Mouse (Mus musculus) Patski (cell line): ENCODE data around the gene Dok7. TPM values are rescaled to one million over a fixed set of nuclear protein-coding genes. Genes with fewer than 3 reads are reported as not detected.
A peak's percentile ranks its signal among the peaks of the same experiment; 100 is the strongest.

Experiments used
- ATAC-seq: fragments of 100-300 bp; one replicate; pipeline ENCODE4 v1.8.0; 2021
- CTCF ChIA-PET: fragments of 350-600 bp; sonication (Branson Sonifier 250); formaldehyde crosslinking; loops from one replicate; lab custom pipeline; 2022; ENCODE audit warnings: inconsistent platforms; lab: Charles Lee
- POLR2A ChIA-PET: fragments of 350-600 bp; sonication (Branson Sonifier 250); formaldehyde crosslinking; loops from one replicate; lab custom pipeline; 2022; ENCODE audit warnings: antibody characterized with exemption, inconsistent platforms; lab: Charles Lee
- DNase-seq: peaks from one replicate; pipeline ENCODE4 v3.0.0-alpha.2; 2011; ENCODE audit warnings: low read depth, low spot score
- H3K27me3 ChIP-seq: fragments of 371-371 bp; one replicate; pipeline ENCODE4 v1.5.1; 2021
- CTCF ChIP-seq: fragments of 100-300 bp; IDR thresholded peaks from one replicate; pipeline ENCODE4 v1.5.1; 2021
- in situ Hi-C: fragments of 300-500 bp; cut with MboI; formaldehyde crosslinking; loops from 3 replicates; pipeline ENCODE4 v1.11.1; 2018; ENCODE audit warnings: low pct_unique_long_range_greater_than_20kb, mixed read lengths
- polyA plus RNA-seq: library from polyadenylated mRNA; unstranded; gene quantifications from one replicate; pipeline ENCODE4 v1.2.3, GENCODE M21; 2021

The Dok7 gene
- polyA plus RNA-seq = 1.7 TPM

DNA sequence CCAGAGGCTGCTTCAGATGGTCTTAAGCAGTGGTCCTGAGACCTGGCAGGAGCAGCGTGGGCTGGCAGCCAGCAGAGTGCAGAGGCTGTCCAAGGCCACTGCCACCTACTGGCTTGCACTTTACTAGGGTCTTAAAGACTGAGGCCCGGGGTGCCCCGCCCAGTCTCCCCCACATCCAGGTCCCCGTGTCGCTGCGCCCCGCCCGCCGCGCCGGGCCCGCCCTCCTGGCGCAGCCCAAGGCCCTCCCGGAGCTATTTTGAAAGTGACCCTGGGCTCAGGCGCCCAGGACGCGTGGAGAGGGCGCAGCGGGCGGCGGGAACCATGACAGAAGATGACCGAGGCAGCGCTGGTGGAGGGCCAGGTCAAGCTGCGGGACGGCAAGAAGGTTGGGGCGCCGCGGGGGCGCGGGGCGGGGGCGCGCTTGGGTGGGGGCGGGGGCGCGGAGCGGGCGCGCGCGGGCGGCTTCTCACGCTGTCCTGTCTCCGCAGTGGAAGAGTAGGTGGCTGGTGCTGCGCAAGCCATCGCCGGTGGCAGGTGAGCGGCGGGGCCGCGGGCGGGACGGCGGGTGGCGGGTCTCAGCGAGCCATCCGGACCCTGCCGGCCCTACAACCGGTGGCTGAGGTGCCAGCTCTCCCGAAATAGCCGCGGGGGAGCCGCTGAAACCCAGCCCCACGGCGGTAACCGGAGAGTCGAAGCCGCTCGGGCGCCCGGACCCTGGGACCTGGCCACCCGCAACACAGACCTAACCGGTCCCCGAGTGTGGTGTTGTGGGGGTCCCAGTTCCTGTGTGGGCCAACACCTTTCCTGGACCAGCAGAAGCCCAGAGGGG is at the start of gene Dok7:
Dok7 (plus strand) TSS at position 163 of the 829 bp plus-strand sequence.
- ChIA-PET CTCF (interaction anchor here (1.2 kb wide), 1 partner anchor 16 kb away, joined by 3 read pairs; no protein-coding TSS in a partner anchor), POLR2A (no interaction called here)
- H3K27me3 ChIP-seq = no peaks in the 10 kb centered on the region
- no peak for TF ChIP-seq CTCF
- DNase-seq (no peak), ATAC-seq (peak; percentile 48)
- in situ Hi-C loops = no loop called here

DNA sequence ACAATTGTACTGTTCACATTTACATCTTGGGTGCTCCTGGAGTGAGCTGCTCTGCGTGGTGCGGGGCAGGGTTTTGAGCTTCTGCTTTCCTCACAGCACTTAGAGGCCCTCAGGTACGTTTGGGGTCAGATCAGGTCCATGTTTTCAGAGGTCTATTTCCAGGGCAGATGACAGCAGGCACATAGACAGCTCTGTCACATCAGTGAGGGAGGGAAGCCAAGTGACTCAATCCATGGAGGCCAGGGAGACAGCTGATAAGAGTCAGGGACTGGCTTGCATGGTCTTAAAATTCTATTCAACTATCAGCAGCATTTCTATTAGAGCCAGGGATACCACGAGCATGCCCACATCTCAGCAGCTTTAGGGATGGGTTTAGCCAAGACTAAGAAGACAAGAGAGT is 47.4 kb upstream of the Dok7 start:
- no peak for ATAC-seq
- H3K27me3 ChIP-seq = no peaks in the 10 kb centered on the region
- in situ Hi-C loops = no loop called here
- ChIA-PET POLR2A (no interaction called here), CTCF (interaction anchor here (1.4 to 1.8 kb wide), 2 partner anchors 14 to 23 kb away, joined by 5 to 6 read pairs; no protein-coding TSS in a partner anchor)
- no peak for DNase-seq
- no peak for TF ChIP-seq CTCF

- no peaks in the 10 kb centered on the region for H3K27me3 ChIP-seq
- CTCF ChIA-PET = interaction anchor here (1.0 to 1.1 kb wide), 3 partner anchors 9 to 24 kb away, joined by 3 read pairs; no protein-coding TSS in a partner anchor
- DNase-seq = no peak
- ATAC-seq = no peak
- in situ Hi-C loops = no loop called here
- TF ChIP-seq CTCF = no peak
- POLR2A ChIA-PET = interaction anchor here (1.4 kb wide), 1 partner anchor 9 kb away, joined by 3 read pairs; no protein-coding TSS in a partner anchor
Observed at GRCm38 (mm10) chr5:35010656-35011055, 45.9 kb upstream of the Dok7 start.

DNA sequence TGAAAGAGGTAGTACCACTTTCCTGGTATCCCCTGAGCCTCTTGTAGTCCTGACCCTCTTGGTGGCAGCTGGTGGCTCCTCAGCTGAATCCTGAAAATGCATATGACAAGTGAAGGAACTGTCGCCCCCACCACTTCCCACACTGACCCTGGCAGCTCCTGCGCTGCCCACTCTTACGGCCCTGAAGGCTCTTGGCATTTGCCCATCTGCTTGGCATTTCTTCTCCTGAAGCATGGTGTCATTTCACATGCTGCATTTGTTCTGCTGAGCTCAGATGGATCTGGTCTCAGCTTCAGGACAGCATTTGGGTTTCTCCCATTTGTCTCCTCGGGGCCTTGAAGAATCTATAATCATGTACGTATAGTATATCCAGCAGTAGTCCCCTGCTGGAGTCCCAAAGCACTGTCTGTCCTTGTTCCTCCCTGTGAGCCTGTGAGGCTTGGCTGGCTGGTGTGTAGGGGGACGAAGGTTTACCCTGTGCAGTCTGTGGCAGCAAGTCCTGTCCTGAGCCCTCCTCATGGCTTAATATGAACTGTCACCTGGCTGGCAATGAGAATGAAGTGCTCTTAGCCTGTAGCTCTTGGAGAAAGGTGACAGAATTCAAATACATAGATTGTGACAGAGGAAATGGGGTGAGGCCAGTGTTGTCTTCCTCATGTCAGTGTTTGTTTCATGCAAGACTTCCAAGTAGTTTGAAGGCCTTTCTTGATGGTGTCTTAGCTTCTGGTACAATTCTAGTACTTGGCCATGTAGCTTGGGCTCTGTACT is 45.2 kb upstream of the Dok7 start:
- in situ Hi-C loops = no loop called here
- ATAC-seq (no peak), DNase-seq (no peak)
- ChIA-PET POLR2A (interaction anchor here (1.2 to 1.4 kb wide), 2 partner anchors 8 to 18 kb away, joined by 3 to 5 read pairs; no protein-coding TSS in a partner anchor), CTCF (interaction anchor here (1.1 kb wide), 1 partner anchor 21 kb away, joined by 3 read pairs; no protein-coding TSS in a partner anchor)
- no peak for TF ChIP-seq CTCF
- H3K27me3 ChIP-seq = no peaks in the 10 kb centered on the region

- TF ChIP-seq CTCF = no peak
- ChIA-PET POLR2A (no interaction called here), CTCF (no interaction called here)
- in situ Hi-C loops = no loop called here
- ATAC-seq = no peak
- H3K27me3 ChIP-seq = no peaks in the 10 kb centered on the region
- no peak for DNase-seq
Observed at GRCm38 (mm10) chr5:35014036-35014435, 42.5 kb upstream of the Dok7 start.

- DNase-seq (peak; percentile 75), ATAC-seq (peak; percentile 55)
- no peak for TF ChIP-seq CTCF
- ChIA-PET POLR2A (interaction anchor here (0.6 to 1.5 kb wide), 3 partner anchors 8 to 1483 kb away, joined by 3 read pairs; no protein-coding TSS in a partner anchor), CTCF (interaction anchor here (1.2 to 3.8 kb wide), 7 partner anchors 10 to 106 kb away, joined by 3 to 17 read pairs (median 4); partner anchors contain the start of gene Hgfac)
- H3K27me3 ChIP-seq = no peaks in the 10 kb centered on the region
- in situ Hi-C loops = loop anchor here (5.0 kb wide), 1 partner anchor 32 kb away; no protein-coding TSS in a partner anchor
Observed at GRCm38 (mm10) chr5:35019673-35020300, 36.8 kb upstream of the Dok7 start.

GRCm38 (mm10) chr5:35020410-35021241 is 35.9 kb upstream of the Dok7 start:
- ChIA-PET POLR2A (interaction anchor here (0.7 to 1.5 kb wide), 3 partner anchors 9 to 84 kb away, joined by 3 to 5 read pairs (median 3); no protein-coding TSS in a partner anchor), CTCF (interaction anchor here (1.0 to 3.8 kb wide), 4 partner anchors 13 to 105 kb away, joined by 3 to 17 read pairs (median 6); no protein-coding TSS in a partner anchor)
- no peak for TF ChIP-seq CTCF
- in situ Hi-C loops = loop anchor here (5.0 kb wide), 1 partner anchor 33 kb away; no protein-coding TSS in a partner anchor
- ATAC-seq = no peak
- no peaks in the 10 kb centered on the region for H3K27me3 ChIP-seq
- DNase-seq = no peak

GRCm38 (mm10) chr5:35024975-35025374 is 31.6 kb upstream of the Dok7 start:
- POLR2A ChIA-PET = no interaction called here
- ATAC-seq (no peak), DNase-seq (no peak)
- TF ChIP-seq CTCF = no peak
- H3K27me3 ChIP-seq = no peaks in the 10 kb centered on the region
- in situ Hi-C loops = loop anchor here (5.0 kb wide), 1 partner anchor 38 kb away; no protein-coding TSS in a partner anchor
- CTCF ChIA-PET = interaction anchor here (0.9 to 1.5 kb wide), 3 partner anchors 16 to 93 kb away, joined by 3 to 4 read pairs (median 3); partner anchors contain the start of gene Hgfac

GRCm38 (mm10) chr5:35029303-35029702 is 27.3 kb upstream of the Dok7 start:
- no peak for ATAC-seq
- no peaks in the 10 kb centered on the region for H3K27me3 ChIP-seq
- ChIA-PET POLR2A (no interaction called here), CTCF (no interaction called here)
- no peak for DNase-seq
- in situ Hi-C loops = no loop called here
- no peak for TF ChIP-seq CTCF
